In genomic region chr6:99091799-99092198, GRCm38 (mm10) we compare ENCODE assay signal across 35 mouse cellular contexts.
"Had no signal": no experiment of that assay in that cellular context is flagged by ENCODE, and none has a peak within 500 bp of the region (broad histone marks: within the 10 kb centered on the region; RNA-seq: fewer than 3 reads in every experiment).

No protein-coding gene starts in this region.

- H3K9ac ChIP-seq: heart, embryonic 12.5 days; heart, embryonic 13.5 days; heart, embryonic 15.5 days; hindbrain, embryonic 12.5 days; hindbrain, embryonic 13.5 days; hindbrain, embryonic 14.5 days; hindbrain, embryonic 15.5 days; intestine, embryonic 15.5 days; kidney, embryonic 15.5 days had no signal

- H3K9me3 ChIP-seq: heart, embryonic 12.5 days; heart, embryonic 13.5 days; heart, embryonic 15.5 days; hindbrain, embryonic 10.5 days; hindbrain, embryonic 12.5 days; hindbrain, embryonic 13.5 days; hindbrain, embryonic 15.5 days; intestine, embryonic 15.5 days; kidney, embryonic 15.5 days had no signal

- H3K27ac ChIP-seq: hindbrain, embryonic 10.5 days; hindbrain, embryonic 12.5 days; hindbrain, embryonic 13.5 days; hindbrain, embryonic 14.5 days; hindbrain, embryonic 15.5 days; hindbrain, postnatal 0 days; intestine, embryonic 15.5 days; kidney, embryonic 15.5 days; kidney, postnatal 0 days; layer of hippocampus, adult 2 months; left cerebral cortex, adult 2 months had no signal

- H3K4me2 ChIP-seq: heart, embryonic 11.5 days; heart, embryonic 12.5 days; heart, embryonic 13.5 days; heart, embryonic 15.5 days; hindbrain, embryonic 12.5 days; hindbrain, embryonic 13.5 days; hindbrain, embryonic 14.5 days; hindbrain, embryonic 15.5 days; intestine, embryonic 15.5 days; kidney, embryonic 15.5 days had no signal

- DNase-seq: heart, postnatal 10 days; heart, postnatal 14 days; heart, postnatal 36 days; heart, postnatal 4 days; kidney, adult 11 months; kidney, adult 18-20 months; kidney, adult 2 months; kidney, adult 8-10 months; kidney, adult 9 months; kidney, postnatal 10 days; kidney, postnatal 14 days; kidney, postnatal 25 days; kidney, postnatal 36 days; kidney, postnatal 4 days; layer of hippocampus, adult 9-11 months; layer of hippocampus, postnatal 36 days had no signal

- H3K36me3 ChIP-seq: heart, embryonic 12.5 days; heart, embryonic 13.5 days; heart, embryonic 15.5 days; hindbrain, embryonic 10.5 days; hindbrain, embryonic 12.5 days; hindbrain, embryonic 13.5 days; hindbrain, embryonic 15.5 days; intestine, embryonic 15.5 days; kidney, embryonic 15.5 days had no signal

- ATAC-seq: hindbrain, embryonic 16.5 days; hindbrain, postnatal 0 days; inflammation-experienced regulatory T-cells, adult 6 months; intestine, embryonic 15.5 days; intestine, embryonic 16.5 days; intestine, postnatal 0 days had no signal

- H3K4me3 ChIP-seq: heart, embryonic 12.5 days; heart, embryonic 13.5 days; heart, embryonic 15.5 days; hindbrain, embryonic 10.5 days; hindbrain, embryonic 12.5 days; hindbrain, embryonic 13.5 days; hindbrain, embryonic 15.5 days; intestine, embryonic 15.5 days; kidney, embryonic 15.5 days; layer of hippocampus, adult 2 months; left cerebral cortex, adult 2 months had no signal

- H3K27me3 ChIP-seq: heart, embryonic 12.5 days; heart, embryonic 13.5 days; heart, embryonic 15.5 days; hindbrain, embryonic 12.5 days; intestine, embryonic 15.5 days; kidney, embryonic 15.5 days had no signal
